Mouse (Mus musculus) intestine, postnatal 0 days (tissue): ENCODE data around the gene Hspa12a. TPM values are rescaled to one million over a fixed set of nuclear protein-coding genes. Genes with fewer than 3 reads are reported as not detected.

ENCODE experiments used
- ATAC-seq: fragments of 200-750 bp; cut with Nextera tagmentation; 2 replicates; pipeline ENCODE4 v1.8.0; 2017; ENCODE audit warnings: mild to moderate bottlenecking, moderate TSS enrichment, moderate library complexity
- H3K27ac ChIP-seq: fragments of 300-500 bp; sonication (generic); 2 replicates; pipeline ENCODE4 v1.5.1; 2014; ENCODE audit warnings: mild to moderate bottlenecking, low read depth, low read length, moderate library complexity
- H3K27me3 ChIP-seq: fragments of 300-500 bp; sonication (generic); replicated peaks from 2 replicates; pipeline ENCODE4 v1.6.1; 2014; ENCODE audit warnings: low read length, mixed read lengths; ENCODE audit not compliant: control insufficient read depth, insufficient read depth
- H3K36me3 ChIP-seq: fragments of 300-500 bp; sonication (generic); 2 replicates; pipeline ENCODE4 v1.6.1; 2014; ENCODE audit warnings: mild to moderate bottlenecking, moderate library complexity; ENCODE audit not compliant: control insufficient read depth, insufficient read depth
- H3K4me1 ChIP-seq: fragments of 300-500 bp; sonication (generic); replicated peaks from 2 replicates; pipeline ENCODE4 v1.6.1; 2014; ENCODE audit warnings: antibody characterized with exemption, low read length, mixed read lengths; ENCODE audit not compliant: control insufficient read depth, insufficient read depth
- H3K4me2 ChIP-seq: fragments of 300-500 bp; sonication (generic); replicated peaks from 2 replicates; pipeline ENCODE4 v1.6.1; 2014; ENCODE audit warnings: low read depth, mild to moderate bottlenecking, moderate library complexity
- H3K4me3 ChIP-seq: fragments of 300-500 bp; sonication (generic); 2 replicates; pipeline ENCODE4 v1.5.1; 2014; ENCODE audit warnings: low read depth, low read length
- H3K9ac ChIP-seq: fragments of 300-500 bp; sonication (generic); 2 replicates; pipeline ENCODE4 v1.6.1; 2014; ENCODE audit warnings: mild to moderate bottlenecking, low read depth, low read length
- H3K9me3 ChIP-seq: fragments of 300-500 bp; sonication (generic); 2 replicates; pipeline ENCODE4 v1.6.1; 2016; ENCODE audit warnings: mixed run types; ENCODE audit not compliant: control insufficient read depth
- CTCF ChIP-seq: sonication (generic); IDR thresholded peaks from 2 replicates; pipeline ENCODE4 v1.5.1; 2016; ENCODE audit warnings: low read depth, mild to moderate bottlenecking, control low read depth, antibody characterized with exemption, moderate library complexity
- WGBS: fragments of 180-500 bp; shearing (Covaris S2); extraction: QIAGEN DNeasy Blood & Tissue Kit; methylation state at CpG from one replicate; pipeline ENCODE4 v1.1.7; 2014; 5-methylcytosine and 5-hydroxymethylcytosine counted together
- polyA plus RNA-seq: library from polyadenylated mRNA; unstranded; fragments of >200 nt; fragmentation: Nextera tagmentation; extraction: Ambion mirVana; gene quantifications from 2 replicates; pipeline ENCODE4 v1.2.1, GENCODE M21; 2015

The Hspa12a gene
- polyA plus RNA-seq, 1 experiment from 2014 or later, result 3.6 TPM

DNA sequence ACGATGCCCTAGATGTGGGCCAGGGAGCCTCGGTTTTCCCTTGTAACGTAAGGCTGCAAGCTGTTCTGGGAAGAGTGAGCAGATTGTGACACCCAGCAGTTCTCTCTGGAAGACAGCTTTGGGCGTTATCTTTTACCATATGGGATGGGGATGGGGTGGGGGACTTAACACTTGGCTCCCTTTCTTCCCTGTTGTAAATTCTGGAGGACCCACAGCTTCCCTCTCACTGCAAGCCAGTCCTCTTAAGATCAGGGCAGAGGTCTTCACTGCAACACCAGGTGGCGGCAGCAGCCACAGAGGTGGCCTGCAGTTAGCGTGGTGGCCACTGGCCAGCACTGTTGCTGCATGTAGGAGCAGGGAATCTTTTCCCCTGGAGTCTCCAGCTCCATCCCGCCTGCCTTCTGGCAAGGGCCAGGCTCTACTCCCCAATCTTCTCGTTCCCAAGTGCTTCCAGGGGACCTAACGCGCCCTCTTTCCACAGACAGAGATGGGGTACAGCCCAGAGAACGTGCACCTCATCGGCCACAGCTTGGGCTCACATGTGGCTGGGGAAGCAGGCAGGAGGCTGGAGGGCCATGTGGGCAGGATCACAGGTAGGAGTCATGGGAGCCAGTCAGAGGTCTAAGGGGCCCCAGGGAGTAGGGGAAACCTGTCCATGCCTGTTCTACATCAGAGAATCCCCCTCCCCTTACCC, 180.5 kb downstream of the Hspa12a start:
- H3K9me3 ChIP-seq, result no peaks in the 10 kb centered on the region
- ATAC-seq, result peak; percentile 31; the same call in 1 of the 2 replicates

DNA sequence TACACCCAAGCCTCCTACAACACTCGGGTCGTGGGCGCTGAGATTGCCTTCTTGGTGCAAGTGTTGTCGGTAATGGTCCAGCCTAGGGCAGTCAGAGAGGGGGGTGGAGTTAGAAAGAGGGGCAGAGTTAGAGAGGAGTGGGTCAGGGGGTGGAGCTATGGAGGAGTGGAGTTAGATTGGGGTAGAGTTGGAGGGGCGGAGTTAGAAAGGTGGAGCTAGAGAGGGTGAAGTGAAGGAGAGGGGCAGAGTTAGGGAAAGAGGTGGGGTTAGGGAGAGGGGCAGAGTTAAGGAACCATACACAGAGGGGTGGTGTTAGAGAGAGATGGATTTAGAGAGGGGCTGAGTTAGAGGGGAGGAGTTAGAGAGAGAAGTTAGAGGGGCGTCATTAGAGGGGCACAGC, 181.1 kb downstream of the Hspa12a start:
- no peak overlapping the region for H3K4me3 ChIP-seq
- H3K27me3 ChIP-seq, result no peaks in the 10 kb centered on the region
- TF ChIP-seq CTCF, result no peak
- no peak for ATAC-seq
- no peak overlapping the region for H3K27ac ChIP-seq
- H3K9me3 ChIP-seq, result no peaks in the 10 kb centered on the region
- WGBS, result 49% methylated on average over 6 of the region's 6 CpGs
- no peak overlapping the region for H3K9ac ChIP-seq
- no peaks in the 10 kb centered on the region for H3K36me3 ChIP-seq
- no peak overlapping the region; the same call in 1 of the 2 replicates for H3K4me2 ChIP-seq
- H3K4me1 ChIP-seq, result peaks cover 13% of the 10 kb centered on the region; the same call in 1 of the 2 replicates

More for the DNA sequence above, 180.5 kb downstream of the Hspa12a start:
- peak; percentile 99 for TF ChIP-seq CTCF
- Histone ChIP-seq H3K4me3 (no peak overlapping the region), H3K36me3 (no peaks in the 10 kb centered on the region), H3K27ac (no peak overlapping the region), H3K9ac (no peak overlapping the region), H3K27me3 (no peaks in the 10 kb centered on the region), H3K4me1 (peaks cover 13% of the 10 kb centered on the region; the same call in 1 of the 2 replicates), H3K4me2 (no peak overlapping the region)
- 24% methylated on average over 12 of the region's 12 CpGs for WGBS

DNA sequence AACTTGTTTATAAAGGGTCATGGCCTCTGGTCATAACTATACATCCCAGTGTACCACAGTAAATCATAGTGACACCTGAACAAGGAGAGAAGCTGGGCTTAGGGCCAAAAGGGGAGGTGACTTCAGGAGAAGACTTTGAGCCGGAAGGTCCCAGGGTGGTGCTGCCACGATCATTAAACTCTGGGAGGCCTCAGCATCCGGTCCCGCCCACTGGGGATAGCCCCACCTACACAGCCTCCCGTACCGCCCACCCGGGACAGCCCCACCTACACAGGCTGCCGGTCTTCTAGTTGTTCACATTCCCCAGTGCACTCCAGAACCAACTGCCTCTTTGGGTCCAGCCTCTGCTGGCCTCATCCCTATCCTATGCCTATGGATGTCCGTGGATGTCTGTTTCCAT, 184.0 kb downstream of the Hspa12a start, which contains the start of gene Pnliprp2:
Gene Pnliprp2, plus strand, starts transcription at position 297 of the 400 bp plus-strand sequence.
- 26% methylated on average over 9 of the region's 9 CpGs for WGBS
- no peak within 1 kb of the TSS for H3K4me3 ChIP-seq
- peak within 1 kb of the TSS; percentile 38 for H3K4me2 ChIP-seq
- no peaks in the 10 kb centered on the region for H3K36me3 ChIP-seq
- H3K27me3 ChIP-seq, result no peaks in the 10 kb centered on the region
- ATAC-seq, result peak; percentile 94
- H3K9me3 ChIP-seq, result peaks cover 3% of the 10 kb centered on the region; the same call in 1 of the 2 replicates
- TF ChIP-seq CTCF, result no peak
- H3K9ac ChIP-seq, result no peak within 1 kb of the TSS; the same call in 1 of the 2 replicates
- H3K27ac ChIP-seq, result peak within 1 kb of the TSS; percentile 79
- H3K4me1 ChIP-seq, result peaks cover 13% of the 10 kb centered on the region; the same call in 1 of the 2 replicates

DNA sequence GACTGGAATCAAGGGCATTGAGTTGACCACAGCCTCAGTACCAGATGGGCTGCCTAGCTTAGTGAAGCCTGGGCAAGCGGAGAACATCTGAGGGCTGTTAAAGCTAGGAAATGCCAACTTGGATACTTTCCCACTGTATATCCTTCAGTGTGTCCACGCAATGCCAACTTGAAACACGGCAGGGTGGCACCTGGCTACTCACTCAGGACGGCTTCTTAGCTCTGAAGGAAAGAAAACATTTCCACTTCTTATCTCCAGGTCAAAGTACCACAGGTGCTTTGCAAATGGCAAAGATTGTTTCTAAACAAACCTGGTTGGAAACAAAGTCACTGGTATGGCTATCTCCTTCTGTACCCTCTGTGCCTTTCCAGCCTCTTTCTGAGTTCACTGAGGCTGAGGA, 184.6 kb downstream of the Hspa12a start:
- Histone ChIP-seq H3K27me3 (no peaks in the 10 kb centered on the region), H3K9ac (no peak overlapping the region; the same call in 1 of the 2 replicates), H3K27ac (peak overlapping the region; percentile 79), H3K4me3 (no peak overlapping the region), H3K4me1 (peaks cover 13% of the 10 kb centered on the region; the same call in 1 of the 2 replicates), H3K36me3 (no peaks in the 10 kb centered on the region), H3K9me3 (peaks cover 3% of the 10 kb centered on the region; the same call in 1 of the 2 replicates), H3K4me2 (peak overlapping the region; percentile 38)
- no peak for TF ChIP-seq CTCF
- peak; percentile 73 for ATAC-seq
- 50% methylated on average over 4 of the region's 4 CpGs for WGBS

DNA sequence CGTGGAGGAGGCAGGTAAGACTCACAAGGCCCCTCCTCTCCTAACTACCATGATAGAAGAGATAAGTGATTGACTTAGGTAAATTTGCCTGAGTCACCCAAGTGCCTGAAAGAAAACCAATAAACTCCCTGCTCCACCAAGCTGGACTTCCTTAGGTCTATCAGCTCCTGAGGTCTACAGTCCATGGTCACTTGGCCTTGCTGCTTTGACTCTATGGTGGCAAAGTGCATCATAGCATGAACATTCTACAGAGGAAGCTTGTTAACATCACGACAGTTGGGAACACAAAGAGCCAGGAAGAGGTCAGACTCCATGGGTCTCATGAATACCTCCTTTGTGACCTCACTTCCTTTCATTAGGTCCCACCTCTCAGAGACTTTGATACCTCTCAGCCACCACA, 191.9 kb downstream of the Hspa12a start:
- Histone ChIP-seq H3K4me2 (no peak overlapping the region), H3K4me1 (no peaks in the 10 kb centered on the region), H3K27ac (peak overlapping the region; percentile 15; the same call in 1 of the 2 replicates), H3K27me3 (no peaks in the 10 kb centered on the region), H3K9ac (no peak overlapping the region), H3K9me3 (peaks cover 3% of the 10 kb centered on the region; the same call in 1 of the 2 replicates), H3K36me3 (no peaks in the 10 kb centered on the region), H3K4me3 (no peak overlapping the region)
- peak; percentile 70 for ATAC-seq
- TF ChIP-seq CTCF, result no peak
- 38% methylated on average over 2 of the region's 2 CpGs for WGBS

DNA sequence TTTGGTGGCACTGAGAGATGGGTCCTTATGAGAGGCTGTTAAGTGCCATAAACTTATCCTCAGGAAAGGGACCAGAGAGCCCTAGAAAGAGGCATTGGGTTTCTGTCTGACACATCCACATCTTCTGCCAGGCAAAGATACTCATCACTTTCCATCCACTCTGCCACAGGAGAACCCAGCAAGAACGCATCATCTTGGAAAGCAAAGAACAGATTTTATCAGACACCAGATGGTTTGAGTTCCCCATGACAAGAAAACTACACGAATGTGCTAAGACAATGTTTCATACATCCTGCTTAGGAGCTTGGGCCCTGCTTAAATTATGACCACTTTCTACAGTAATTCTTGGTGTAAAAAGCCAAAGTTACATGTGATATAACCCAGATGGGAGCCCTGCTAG, 192.6 kb downstream of the Hspa12a start:
- ATAC-seq, result no peak
- peaks cover 3% of the 10 kb centered on the region; the same call in 1 of the 2 replicates for H3K9me3 ChIP-seq
- no peaks in the 10 kb centered on the region for H3K4me1 ChIP-seq
- H3K4me3 ChIP-seq, result no peak overlapping the region
- 79% methylated on average over 2 of the region's 2 CpGs for WGBS
- no peak overlapping the region for H3K4me2 ChIP-seq
- no peak overlapping the region for H3K27ac ChIP-seq
- no peaks in the 10 kb centered on the region for H3K27me3 ChIP-seq
- no peak overlapping the region for H3K9ac ChIP-seq
- no peak for TF ChIP-seq CTCF
- no peaks in the 10 kb centered on the region for H3K36me3 ChIP-seq
